Mouse (Mus musculus) CH12.LX (cell line): ENCODE measurements around the gene Gm6096. TPM values are rescaled to one million over a fixed set of nuclear protein-coding genes. Genes with fewer than 3 reads are reported as not detected.
A peak's percentile ranks its signal among the peaks of the same experiment; 100 is the strongest.

ENCODE experiments used
- DNase-seq: peaks from one replicate; pipeline ENCODE4 v3.0.0-alpha.2; 2013; ENCODE audit errors: extremely low read depth
- H3K27ac ChIP-seq: 2 replicates; pipeline ENCODE4 v1.5.1; 2012; ENCODE audit warnings: low read depth, mild to moderate bottlenecking, control low read depth, moderate library complexity; ENCODE audit not compliant: insufficient read depth
- H3K27me3 ChIP-seq: replicated peaks from 2 replicates; pipeline ENCODE3; 2012; ENCODE audit warnings: inconsistent platforms
- H3K36me3 ChIP-seq, 2 experiments: replicated peaks in 1 of 2; 2 replicates each; pipeline versions ENCODE3 to v1.6.1; 2012; ENCODE audit warnings: inconsistent platforms in 1 of 2, low read length in 1 of 2, mild to moderate bottlenecking in 1 of 2, mixed read lengths in 1 of 2, moderate library complexity in 1 of 2; ENCODE audit not compliant: control insufficient read depth in 1 of 2, insufficient read depth in 1 of 2
- H3K4me1 ChIP-seq, 2 experiments: 2 replicates each; pipeline ENCODE4 v1.6.1; 2012; ENCODE audit warnings: inconsistent platforms in 1 of 2, moderate library complexity in 1 of 2; ENCODE audit not compliant: insufficient read depth in 2 of 2, control insufficient read depth in 1 of 2
- H3K4me2 ChIP-seq: 2 replicates; pipeline ENCODE4 v1.6.1; 2012; ENCODE audit warnings: low read depth, mild to moderate bottlenecking, control low read depth; ENCODE audit not compliant: poor library complexity, insufficient read depth, severe bottlenecking
- H3K4me3 ChIP-seq, 3 experiments: fragments of 150-350 bp in 1 of 3; sonication (generic) in 1 of 3; replicated peaks in 1 of 3; 2 replicates each; pipeline versions ENCODE3 to v1.5.1; 2011 to 2012; ENCODE audit warnings: low read depth in 2 of 3, low read length in 2 of 3, mild to moderate bottlenecking in 2 of 3, moderate library complexity in 2 of 3, control low read depth in 1 of 3, improper control_type of control experiment in 1 of 3, inconsistent platforms in 1 of 3, mixed read lengths in 1 of 3; ENCODE audit not compliant: poor library complexity in 1 of 3
- H3K79me2 ChIP-seq: replicated peaks from 2 replicates; pipeline ENCODE4 v1.6.1; 2012; ENCODE audit warnings: mild to moderate bottlenecking, moderate library complexity; ENCODE audit not compliant: control insufficient read depth, poor library complexity, insufficient read depth, severe bottlenecking; ENCODE audit errors: extremely low read depth
- H3K9ac ChIP-seq: 2 replicates; pipeline ENCODE4 v1.6.1; 2012; ENCODE audit warnings: low read depth, mild to moderate bottlenecking, control low read depth, moderate library complexity; ENCODE audit not compliant: insufficient read depth
- H3K9me3 ChIP-seq: replicated peaks from 2 replicates; pipeline ENCODE3; 2012; ENCODE audit warnings: low read length, inconsistent platforms, mixed read lengths
- CTCF ChIP-seq, 2 experiments: IDR thresholded peaks in 1 of 2; conservative IDR thresholded peaks in 1 of 2; 2 replicates each; pipeline ENCODE4 v1.5.1; 2011 to 2012; ENCODE audit warnings: low read depth in 2 of 2, low read length in 2 of 2, improper control_type of control experiment in 1 of 2, inconsistent platforms in 1 of 2, mild to moderate bottlenecking in 1 of 2, moderate library complexity in 1 of 2
- EP300 ChIP-seq: IDR thresholded peaks from 2 replicates; pipeline ENCODE4 v1.6.1; 2011; ENCODE audit warnings: low read length, improper control_type of control experiment
- ETS1 ChIP-seq: conservative IDR thresholded peaks from 2 replicates; pipeline ENCODE4 v1.6.1; 2012; ENCODE audit warnings: low read depth, mild to moderate bottlenecking, inconsistent platforms, low read length, improper control_type of control experiment, moderate library complexity
- HCFC1 ChIP-seq: IDR thresholded peaks from 2 replicates; pipeline ENCODE4 v1.6.1; 2012; ENCODE audit warnings: low read depth, mild to moderate bottlenecking, inconsistent platforms, low read length, improper control_type of control experiment
- IRF4 ChIP-seq: IDR thresholded peaks from 2 replicates; pipeline ENCODE4 v1.6.1; 2014; ENCODE audit warnings: low read depth, mild to moderate bottlenecking, inconsistent platforms, low read length, improper control_type of control experiment
- JUN ChIP-seq: IDR thresholded peaks from 2 replicates; pipeline ENCODE4 v1.6.1; 2011; ENCODE audit warnings: low read depth, mild to moderate bottlenecking, low read length, improper control_type of control experiment, moderate library complexity; ENCODE audit not compliant: insufficient read depth
- JUND ChIP-seq: conservative IDR thresholded peaks from 2 replicates; pipeline ENCODE4 v1.6.1; 2011; ENCODE audit warnings: low read depth, low read length, improper control_type of control experiment
- KAT2A ChIP-seq: IDR thresholded peaks from 2 replicates; pipeline ENCODE4 v1.6.1; 2012; ENCODE audit warnings: low read length, improper control_type of control experiment, inconsistent platforms; ENCODE audit not compliant: insufficient replicate concordance
- MAFK ChIP-seq: IDR thresholded peaks from 2 replicates; pipeline ENCODE4 v1.6.1; 2011; ENCODE audit warnings: low read length, improper control_type of control experiment; ENCODE audit not compliant: insufficient replicate concordance
- MAX ChIP-seq: IDR thresholded peaks from 2 replicates; pipeline ENCODE4 v1.6.1; 2011; ENCODE audit warnings: low read length, improper control_type of control experiment
- MAZ ChIP-seq: IDR thresholded peaks from 2 replicates; pipeline ENCODE4 v1.6.1; 2012; ENCODE audit warnings: low read depth, mild to moderate bottlenecking, inconsistent platforms, low read length, improper control_type of control experiment, moderate library complexity
- MEF2A ChIP-seq: IDR thresholded peaks from 2 replicates; pipeline ENCODE4 v1.6.1; 2014; ENCODE audit warnings: low read depth, mild to moderate bottlenecking, inconsistent platforms, low read length, improper control_type of control experiment, borderline replicate concordance
- MYC ChIP-seq: IDR thresholded peaks from 2 replicates; pipeline ENCODE4 v1.6.1; 2011; ENCODE audit warnings: low read depth, mild to moderate bottlenecking, improper control_type of control experiment, low read length
- NELFE ChIP-seq: IDR thresholded peaks from 2 replicates; pipeline ENCODE4 v1.6.1; 2011; ENCODE audit warnings: low read depth, low read length, improper control_type of control experiment
- POLR2A ChIP-seq: IDR thresholded peaks from 2 replicates; pipeline ENCODE4 v1.6.1; 2011; ENCODE audit warnings: low read depth, mild to moderate bottlenecking, improper control_type of control experiment, low read length
- POLR2AphosphoS2 ChIP-seq: IDR thresholded peaks from 2 replicates; pipeline ENCODE4 v1.6.1; 2011; ENCODE audit warnings: low read depth, low read length, improper control_type of control experiment
- RCOR1 ChIP-seq: conservative IDR thresholded peaks from 2 replicates; pipeline ENCODE4 v1.6.1; 2012; ENCODE audit warnings: low read depth, mild to moderate bottlenecking, inconsistent platforms, low read length, improper control_type of control experiment
- SIN3A ChIP-seq: IDR thresholded peaks from 2 replicates; pipeline ENCODE4 v1.6.1; 2012; ENCODE audit warnings: low read length, improper control_type of control experiment, inconsistent platforms
- SMC3 ChIP-seq: IDR thresholded peaks from 2 replicates; pipeline ENCODE4 v1.6.1; 2011; ENCODE audit warnings: low read depth, low read length, improper control_type of control experiment
- TCF12 ChIP-seq: IDR thresholded peaks from 2 replicates; pipeline ENCODE4 v1.6.1; 2014; ENCODE audit warnings: low read depth, mild to moderate bottlenecking, inconsistent platforms, low read length, improper control_type of control experiment
- USF1 ChIP-seq: IDR thresholded peaks from 2 replicates; pipeline ENCODE4 v1.6.1; 2014; ENCODE audit warnings: low read depth, mild to moderate bottlenecking, inconsistent platforms, low read length, improper control_type of control experiment
- USF2 ChIP-seq: conservative IDR thresholded peaks from 2 replicates; pipeline ENCODE4 v1.6.1; 2011; ENCODE audit warnings: low read depth, low read length, improper control_type of control experiment
- ZC3H11A ChIP-seq: IDR thresholded peaks from 2 replicates; pipeline ENCODE4 v1.6.1; 2012; ENCODE audit warnings: low read depth, mild to moderate bottlenecking, inconsistent platforms, low read length, improper control_type of control experiment
- ZMIZ1 ChIP-seq: IDR thresholded peaks from 2 replicates; pipeline ENCODE4 v1.6.1; 2012; ENCODE audit warnings: low read depth, mild to moderate bottlenecking, inconsistent platforms, low read length, improper control_type of control experiment
- ZNF384 ChIP-seq: IDR thresholded peaks from 2 replicates; pipeline ENCODE4 v1.6.1; 2012; ENCODE audit warnings: low read depth, low read length, improper control_type of control experiment, inconsistent platforms
- dilution Hi-C: fragments of 300-500 bp; cut with MboI; formaldehyde crosslinking; loops from 2 replicates; pipeline ENCODE4 v1.14.3; 2020; ENCODE audit warnings: low sequenced_read_pairs; ENCODE audit not compliant: extremely low pct_unique_long_range_greater_than_20kb, extremely low pct_ligation_motif_present
- in situ Hi-C: fragments of 300-500 bp; cut with MboI; formaldehyde crosslinking; loops from 3 replicates; pipeline ENCODE4 v1.14.3; 2019; ENCODE audit warnings: low sequenced_read_pairs, low pct_ligation_motif_present, low pct_unique_long_range_greater_than_20kb, mixed read lengths
- polyA plus RNA-seq: library from polyadenylated mRNA; unstranded; fragments of >175 nt; gene quantifications from 2 replicates; pipeline ENCODE4 v1.2.1, GENCODE M21; 2012; ENCODE audit warnings: low read depth; ENCODE audit not compliant: insufficient read length
- total RNA-seq, 2 experiments: library from RNA; depleted of rRNA; stranded (reverse); fragments of 300-350 nt in 1 of 2; fragments of >200 nt in 1 of 2; gene quantifications; 2 replicates each; pipeline ENCODE4 v1.2.3; 2012 to 2014

The Gm6096 gene
- total and polyA plus RNA-seq, 3 experiments, result not detected

GRCm38 (mm10) chr7:34266421-34266820 is 15.6 kb downstream of the Gm6096 start:
- TF ChIP-seq SIN3A (0 out of 2 replicates have a peak, but pooled peaks have one; percentile 6), ZC3H11A (no peak)
- Histone ChIP-seq H3K79me2 (no peaks in the 10 kb centered on the region), H3K27ac (no peak overlapping the region), H3K9me3 (no peaks in the 10 kb centered on the region), H3K4me2 (peak overlapping the region; percentile 46; the same call in 1 of the 2 replicates), H3K4me3 (no peak overlapping the region), H3K9ac (no peak overlapping the region), H3K27me3 (no peaks in the 10 kb centered on the region), H3K4me1 (peaks cover 0 to 66% of the 10 kb centered on the region in 2 experiments; a peak in 3 of 4 replicates), H3K36me3 (peaks cover 3 to 19% of the 10 kb centered on the region in 2 experiments)
- dilution Hi-C loops, result no loop called here
- in situ Hi-C loops, result loop anchor here (25.0 kb wide), 1 partner anchor 396 kb away; the partner anchor contains the start of gene Kctd15
- DNase-seq, result no peak

GRCm38 (mm10) chr7:34268463-34268862 is 17.6 kb downstream of the Gm6096 start:
- in situ Hi-C loops (loop anchor here (25.0 kb wide), 1 partner anchor 394 kb away; the partner anchor contains the start of gene Kctd15), dilution Hi-C loops (no loop called here)
- TF ChIP-seq KAT2A (no peak), CTCF (conservative IDR thresholded peaks at IDR 0.05 in 1 of 2, IDR thresholded peaks at IDR 0.05 in 1 of 2; ENCODE audit: low read depth in 2 of 2, low read length in 2 of 2) (no peak), ZNF384 (no peak), ZMIZ1 (no peak), MEF2A (no peak), IRF4 (no peak)
- Histone ChIP-seq H3K4me2 (no peak overlapping the region), H3K4me3 (no peak overlapping the region), H3K79me2 (0 out of 2 replicates have a peak, but pooled peaks cover 2% of the 10 kb centered on the region), H3K27ac (no peak overlapping the region), H3K9me3 (no peaks in the 10 kb centered on the region), H3K4me1 (peaks cover 12 to 77% of the 10 kb centered on the region in 2 experiments), H3K27me3 (no peaks in the 10 kb centered on the region), H3K9ac (no peak overlapping the region), H3K36me3 (peaks cover 0 to 5% of the 10 kb centered on the region in 2 experiments)
- no peak for DNase-seq

GRCm38 (mm10) chr7:34272465-34272864 is 21.6 kb downstream of the Gm6096 start:
- Histone ChIP-seq H3K9me3 (no peaks in the 10 kb centered on the region), H3K36me3 (peaks cover 0 to 7% of the 10 kb centered on the region in 2 experiments), H3K27me3 (no peaks in the 10 kb centered on the region), H3K4me1 (peaks cover 12 to 40% of the 10 kb centered on the region in 2 experiments), H3K4me3 (no peak overlapping the region), H3K79me2 (0 out of 2 replicates have a peak, but pooled peaks cover 2% of the 10 kb centered on the region), H3K4me2 (peak overlapping the region; percentile 25; the same call in 1 of the 2 replicates), H3K27ac (no peak overlapping the region), H3K9ac (no peak overlapping the region)
- peak; percentile 86 for DNase-seq
- dilution Hi-C loops, result no loop called here
- in situ Hi-C loops, result loop anchor here (25.0 kb wide), 1 partner anchor 390 kb away; the partner anchor contains the start of gene Kctd15
- TF ChIP-seq MYC (peak; percentile 80), USF1 (no peak), POLR2A (0 out of 2 replicates have a peak, but pooled peaks have one; percentile 22), KAT2A (0 out of 2 replicates have a peak, but pooled peaks have one; percentile 27), MAZ (peak; percentile 74), ZNF384 (no peak; the same call in 1 of the 2 replicates), POLR2AphosphoS2 (no peak), MAFK (peak; percentile 74; the same call in 1 of the 2 replicates), USF2 (no peak), MEF2A (peak; percentile 87; the same call in 1 of the 2 replicates), JUN (peak; percentile 96), SMC3 (no peak), NELFE (no peak), MAX (peak; percentile 41; the same call in 1 of the 2 replicates), TCF12 (peak; percentile 81; the same call in 1 of the 2 replicates), JUND (peak; percentile 77), HCFC1 (no peak), EP300 (peak; percentile 100), ETS1 (peak; percentile 85), RCOR1 (peak; percentile 99)
